Mouse (Mus musculus) hindbrain, embryonic 15.5 days (tissue): ENCODE results near the gene Hoxc6. TPM values are rescaled to one million over a fixed set of nuclear protein-coding genes. Genes with fewer than 3 reads are reported as not detected.
A peak's percentile ranks its signal among the peaks of the same experiment; 100 is the strongest.

ENCODE experiments used
- ATAC-seq: fragments of 200-750 bp; cut with Nextera tagmentation; 2 replicates; pipeline ENCODE4 v1.8.0; 2017; ENCODE audit warnings: low read depth, moderate number of reproducible peaks, moderate TSS enrichment; ENCODE audit not compliant: low FRiP score
- H3K27ac ChIP-seq: fragments of 300-500 bp; sonication (generic); replicated peaks from 2 replicates; pipeline ENCODE4 v1.5.1; 2015; ENCODE audit warnings: mild to moderate bottlenecking, inconsistent platforms
- H3K27me3 ChIP-seq: fragments of 300-500 bp; sonication (generic); 2 replicates; pipeline ENCODE4 v1.6.1; 2015; ENCODE audit warnings: control low read depth, inconsistent platforms
- H3K36me3 ChIP-seq: fragments of 300-500 bp; sonication (generic); 2 replicates; pipeline ENCODE4 v1.6.1; 2015; ENCODE audit warnings: control low read depth, inconsistent platforms
- H3K4me1 ChIP-seq: fragments of 300-500 bp; sonication (generic); replicated peaks from 2 replicates; pipeline ENCODE4 v1.6.1; 2015; ENCODE audit warnings: control low read depth, inconsistent platforms
- H3K4me2 ChIP-seq: fragments of 300-500 bp; sonication (generic); 2 replicates; pipeline ENCODE4 v1.6.1; 2015; ENCODE audit warnings: moderate library complexity, mild to moderate bottlenecking, inconsistent platforms
- H3K4me3 ChIP-seq: fragments of 300-500 bp; sonication (generic); 2 replicates; pipeline ENCODE4 v1.5.1; 2015; ENCODE audit warnings: mild to moderate bottlenecking, inconsistent platforms
- H3K9ac ChIP-seq: fragments of 300-500 bp; sonication (generic); 2 replicates; pipeline ENCODE4 v1.6.1; 2015; ENCODE audit warnings: inconsistent platforms
- H3K9me3 ChIP-seq: fragments of 300-500 bp; sonication (generic); 2 replicates; pipeline ENCODE4 v1.6.1; 2016; ENCODE audit warnings: control low read depth, inconsistent platforms
- WGBS: fragments of 180-500 bp; shearing (Covaris S2); methylation state at CpG from one replicate; pipeline ENCODE4 v1.1.7; 2015; 5-methylcytosine and 5-hydroxymethylcytosine counted together
- polyA plus RNA-seq: library from polyadenylated mRNA; unstranded; fragments of >200 nt; fragmentation: Nextera tagmentation; extraction: Ambion mirVana; gene quantifications from 2 replicates; pipeline ENCODE4 v1.2.1, GENCODE M21; 2015

Gene Hoxc6
- polyA plus RNA-seq, 1 experiment from 2014 or later: 13.1 TPM

- peak overlapping the region; percentile 56 for H3K4me2 ChIP-seq
- peak overlapping the region; percentile 23; the same call in 1 of the 2 replicates for H3K9ac ChIP-seq
- H3K36me3 ChIP-seq: no peaks in the 10 kb centered on the region
- WGBS: 11% methylated on average over 10 of the region's 10 CpGs
- peak overlapping the region; percentile 47 for H3K4me3 ChIP-seq
- H3K9me3 ChIP-seq: no peaks in the 10 kb centered on the region
- peaks cover 13% of the 10 kb centered on the region for H3K4me1 ChIP-seq
- H3K27me3 ChIP-seq: peaks cover 81% of the 10 kb centered on the region
- no peak for ATAC-seq
- peak overlapping the region; percentile 87 for H3K27ac ChIP-seq
These were observed 40.8 kb downstream of the Hoxc6 start for GRCm38 (mm10) chr15:103038701-103039480.

- Histone ChIP-seq H3K4me1 (peaks cover 9% of the 10 kb centered on the region; the same call in 1 of the 2 replicates), H3K36me3 (no peaks in the 10 kb centered on the region), H3K4me2 (peak overlapping the region; percentile 56), H3K9ac (peak overlapping the region; percentile 23; the same call in 1 of the 2 replicates), H3K4me3 (peak overlapping the region; percentile 47), H3K27ac (peak overlapping the region; percentile 87), H3K9me3 (no peaks in the 10 kb centered on the region), H3K27me3 (peaks cover 84% of the 10 kb centered on the region)
- WGBS: 3% methylated on average over 3 of the region's 3 CpGs
- no peak for ATAC-seq
These were observed 41.6 kb downstream of the Hoxc6 start for GRCm38 (mm10) chr15:103039609-103040008.

GRCm38 (mm10) chr15:103040601-103041000, 42.5 kb downstream of the Hoxc6 start:
- peaks cover 9% of the 10 kb centered on the region; the same call in 1 of the 2 replicates for H3K4me1 ChIP-seq
- no peak for ATAC-seq
- H3K27me3 ChIP-seq: peaks cover 87% of the 10 kb centered on the region
- 1% methylated on average over 12 of the region's 12 CpGs for WGBS
- peak overlapping the region; percentile 6 for H3K9ac ChIP-seq
- H3K9me3 ChIP-seq: no peaks in the 10 kb centered on the region
- H3K36me3 ChIP-seq: no peaks in the 10 kb centered on the region
- peak overlapping the region; percentile 87 for H3K27ac ChIP-seq
- peak overlapping the region; percentile 56 for H3K4me2 ChIP-seq
- peak overlapping the region; percentile 47 for H3K4me3 ChIP-seq

GRCm38 (mm10) chr15:103041613-103042012, 43.6 kb downstream of the Hoxc6 start:
- ATAC-seq: no peak
- no peak overlapping the region for H3K4me3 ChIP-seq
- peaks cover 85% of the 10 kb centered on the region for H3K27me3 ChIP-seq
- no peaks in the 10 kb centered on the region for H3K9me3 ChIP-seq
- H3K4me1 ChIP-seq: peaks cover 9% of the 10 kb centered on the region; the same call in 1 of the 2 replicates
- H3K9ac ChIP-seq: no peak overlapping the region
- no peaks in the 10 kb centered on the region for H3K36me3 ChIP-seq
- H3K4me2 ChIP-seq: peak overlapping the region; percentile 56
- H3K27ac ChIP-seq: peak overlapping the region; percentile 87; the same call in 1 of the 2 replicates
- WGBS: 13% methylated on average over 5 of the region's 5 CpGs

GRCm38 (mm10) chr15:103042209-103042608, 44.2 kb downstream of the Hoxc6 start:
- H3K36me3 ChIP-seq: no peaks in the 10 kb centered on the region
- H3K9ac ChIP-seq: no peak overlapping the region
- no peak overlapping the region for H3K4me3 ChIP-seq
- no peaks in the 10 kb centered on the region for H3K9me3 ChIP-seq
- H3K4me1 ChIP-seq: peaks cover 9% of the 10 kb centered on the region; the same call in 1 of the 2 replicates
- ATAC-seq: no peak
- peaks cover 83% of the 10 kb centered on the region for H3K27me3 ChIP-seq
- WGBS: 0% methylated on average over 1 of the region's 1 CpGs
- H3K4me2 ChIP-seq: no peak overlapping the region
- H3K27ac ChIP-seq: peak overlapping the region; percentile 87; the same call in 1 of the 2 replicates

GRCm38 (mm10) chr15:103051670-103052069, 53.6 kb downstream of the Hoxc6 start:
- H3K9ac ChIP-seq: no peak overlapping the region
- peaks cover 3% of the 10 kb centered on the region; the same call in 1 of the 2 replicates for H3K4me1 ChIP-seq
- WGBS: 78% methylated on average over 2 of the region's 2 CpGs
- no peak for ATAC-seq
- H3K36me3 ChIP-seq: no peaks in the 10 kb centered on the region
- H3K4me2 ChIP-seq: no peak overlapping the region
- peaks cover 64% of the 10 kb centered on the region for H3K27me3 ChIP-seq
- no peak overlapping the region for H3K4me3 ChIP-seq
- no peak overlapping the region for H3K27ac ChIP-seq
- H3K9me3 ChIP-seq: no peaks in the 10 kb centered on the region

GRCm38 (mm10) chr15:103053210-103053609, 55.2 kb downstream of the Hoxc6 start:
- Histone ChIP-seq H3K9me3 (no peaks in the 10 kb centered on the region), H3K27ac (no peak overlapping the region), H3K4me1 (peaks cover 3% of the 10 kb centered on the region; the same call in 1 of the 2 replicates), H3K27me3 (peaks cover 64% of the 10 kb centered on the region), H3K4me3 (no peak overlapping the region), H3K9ac (no peak overlapping the region), H3K36me3 (no peaks in the 10 kb centered on the region), H3K4me2 (no peak overlapping the region)
- no peak for ATAC-seq

- Histone ChIP-seq H3K4me2 (peak overlapping the region; percentile 33), H3K27me3 (peaks cover 61% of the 10 kb centered on the region)
- ATAC-seq: no peak
These were observed 58.3 kb downstream of the Hoxc6 start for GRCm38 (mm10) chr15:103056396-103056795.

GRCm38 (mm10) chr15:103058715-103059114, 60.7 kb downstream of the Hoxc6 start:
- peak overlapping the region; percentile 85 for H3K27ac ChIP-seq

More at GRCm38 (mm10) chr15:103056396-103056795, 58.3 kb downstream of the Hoxc6 start:
- Histone ChIP-seq H3K4me1 (peaks cover 17% of the 10 kb centered on the region), H3K4me3 (no peak overlapping the region), H3K36me3 (no peaks in the 10 kb centered on the region), H3K9ac (no peak overlapping the region), H3K9me3 (no peaks in the 10 kb centered on the region), H3K27ac (peak overlapping the region; percentile 58)
- WGBS: 26% methylated on average over 2 of the region's 2 CpGs

GRCm38 (mm10) chr15:103059393-103059992, 61.4 kb downstream of the Hoxc6 start:
- Histone ChIP-seq H3K9ac (peak overlapping the region; percentile 24), H3K27ac (peak overlapping the region; percentile 85), H3K4me3 (peak overlapping the region; percentile 30), H3K27me3 (peaks cover 56% of the 10 kb centered on the region), H3K36me3 (no peaks in the 10 kb centered on the region), H3K4me1 (peaks cover 22% of the 10 kb centered on the region), H3K9me3 (no peaks in the 10 kb centered on the region), H3K4me2 (peak overlapping the region; percentile 51)
- WGBS: 1% methylated on average over 21 of the region's 21 CpGs
- no peak for ATAC-seq

More at GRCm38 (mm10) chr15:103058715-103059114, 60.7 kb downstream of the Hoxc6 start:
- peak overlapping the region; percentile 30 for H3K4me3 ChIP-seq
- peak overlapping the region; percentile 24 for H3K9ac ChIP-seq
- peaks cover 60% of the 10 kb centered on the region for H3K27me3 ChIP-seq
- ATAC-seq: no peak
- no peaks in the 10 kb centered on the region for H3K9me3 ChIP-seq
- H3K4me2 ChIP-seq: peak overlapping the region; percentile 51
- peaks cover 22% of the 10 kb centered on the region for H3K4me1 ChIP-seq
- H3K36me3 ChIP-seq: no peaks in the 10 kb centered on the region
- WGBS: 5% methylated on average over 12 of the region's 12 CpGs

- peaks cover 22% of the 10 kb centered on the region for H3K4me1 ChIP-seq
- peak overlapping the region; percentile 24 for H3K9ac ChIP-seq
- peak overlapping the region; percentile 30 for H3K4me3 ChIP-seq
- peak overlapping the region; percentile 51 for H3K4me2 ChIP-seq
- ATAC-seq: no peak
- WGBS: 8% methylated on average over 11 of the region's 11 CpGs
- H3K9me3 ChIP-seq: no peaks in the 10 kb centered on the region
- H3K36me3 ChIP-seq: no peaks in the 10 kb centered on the region
- peaks cover 55% of the 10 kb centered on the region for H3K27me3 ChIP-seq
- peak overlapping the region; percentile 85 for H3K27ac ChIP-seq
These were observed 61.9 kb downstream of the Hoxc6 start for GRCm38 (mm10) chr15:103060021-103060340.
